Mouse (Mus musculus) midbrain, postnatal 0 days (tissue): ENCODE data around the gene Sez6l. TPM values are rescaled to one million over a fixed set of nuclear protein-coding genes. Genes with fewer than 3 reads are reported as not detected.

Experiments
- ATAC-seq: fragments of 200-750 bp; cut with Nextera tagmentation; 2 replicates; pipeline ENCODE4 v1.8.0; 2017; ENCODE audit warnings: moderate number of reproducible peaks, mild to moderate bottlenecking, moderate TSS enrichment, moderate library complexity; ENCODE audit not compliant: low FRiP score
- DNase-seq: peaks from one replicate; pipeline ENCODE4 v3.0.0-alpha.2; 2015; ENCODE audit warnings: low spot score
- H3K27ac ChIP-seq: fragments of 300-500 bp; sonication (generic); 2 replicates; pipeline ENCODE4 v1.5.1; 2014; ENCODE audit warnings: low read depth, mild to moderate bottlenecking, low read length, mixed read lengths
- H3K27me3 ChIP-seq: fragments of 300-500 bp; sonication (generic); 2 replicates; pipeline ENCODE4 v1.6.1; 2014; ENCODE audit warnings: low read length, control low read depth, mixed read lengths; ENCODE audit not compliant: insufficient read depth
- H3K36me3 ChIP-seq: fragments of 300-500 bp; sonication (generic); 2 replicates; pipeline ENCODE4 v1.6.1; 2014; ENCODE audit warnings: low read length, control low read depth, mixed read lengths; ENCODE audit not compliant: insufficient read depth
- H3K4me1 ChIP-seq: fragments of 300-500 bp; sonication (generic); 2 replicates; pipeline ENCODE4 v1.6.1; 2014; ENCODE audit warnings: mild to moderate bottlenecking, control low read depth, antibody characterized with exemption, low read length, mixed read lengths; ENCODE audit not compliant: insufficient read depth
- H3K4me2 ChIP-seq: fragments of 300-500 bp; sonication (generic); 2 replicates; pipeline ENCODE4 v1.6.1; 2014; ENCODE audit warnings: low read depth, mild to moderate bottlenecking, low read length, mixed read lengths; ENCODE audit not compliant: poor library complexity, severe bottlenecking
- H3K4me3 ChIP-seq: fragments of 300-500 bp; sonication (generic); 2 replicates; pipeline ENCODE4 v1.5.1; 2014; ENCODE audit warnings: low read depth, mild to moderate bottlenecking, low read length, moderate library complexity
- H3K9ac ChIP-seq: fragments of 300-500 bp; sonication (generic); replicated peaks from 2 replicates; pipeline ENCODE4 v1.6.1; 2014; ENCODE audit warnings: mild to moderate bottlenecking, low read length, moderate library complexity, mixed read lengths; ENCODE audit not compliant: poor library complexity, severe bottlenecking
- H3K9me3 ChIP-seq: fragments of 300-500 bp; sonication (generic); 2 replicates; pipeline ENCODE4 v1.6.1; 2016; ENCODE audit warnings: low read length, control low read depth
- CTCF ChIP-seq: IDR thresholded peaks from 2 replicates; pipeline ENCODE4 v1.5.1; 2016; ENCODE audit warnings: antibody characterized with exemption, mild to moderate bottlenecking
- WGBS: fragments of 180-500 bp; shearing (Covaris S2); extraction: QIAGEN DNeasy Blood & Tissue Kit; methylation state at CpG from one replicate; pipeline ENCODE4 v1.1.7; 2014; 5-methylcytosine and 5-hydroxymethylcytosine counted together
- polyA plus RNA-seq: library from polyadenylated mRNA; unstranded; fragments of >200 nt; fragmentation: Nextera tagmentation; extraction: Ambion mirVana; gene quantifications from 2 replicates; pipeline ENCODE4 v1.2.1, GENCODE M21; 2015
- total RNA-seq: library from RNA; depleted of rRNA; stranded (reverse); fragments of >200 nt; gene quantifications from 2 replicates; pipeline ENCODE4 v1.2.3, GENCODE M21; 2014

Gene Sez6l
- total and polyA plus RNA-seq, 2 experiments from 2014 or later = 65.7 to 101 TPM

DNA sequence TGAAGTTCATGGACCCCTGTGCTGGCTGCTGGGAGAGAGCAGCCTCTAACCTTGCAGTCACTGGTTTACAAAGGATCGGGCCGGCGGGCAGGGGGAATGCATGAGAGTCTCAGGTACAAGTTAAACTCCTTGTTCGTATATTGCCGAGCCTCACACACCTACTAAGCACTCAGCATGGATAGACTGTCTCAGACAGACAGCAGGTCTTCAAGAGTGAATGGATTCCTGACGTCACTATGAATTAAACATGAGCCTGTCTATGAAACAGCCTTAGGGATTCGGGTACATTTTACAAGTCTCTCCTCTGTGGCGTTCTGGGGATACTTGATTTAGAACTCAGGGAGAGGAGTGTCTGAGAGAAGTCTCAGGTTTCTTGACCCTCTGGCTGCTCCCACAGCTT lies 11.5 kb downstream of the Sez6l start:
- H3K4me1 ChIP-seq = peaks cover 11% of the 10 kb centered on the region; the same call in 1 of the 2 replicates
- H3K4me2 ChIP-seq = no peak overlapping the region
- WGBS = 47% methylated on average over 8 of the region's 8 CpGs
- no peaks in the 10 kb centered on the region for H3K27me3 ChIP-seq
- no peak for DNase-seq
- no peaks in the 10 kb centered on the region for H3K9me3 ChIP-seq
- H3K9ac ChIP-seq = no peak overlapping the region
- H3K27ac ChIP-seq = no peak overlapping the region
- ATAC-seq = no peak
- TF ChIP-seq CTCF = no peak
- 0 out of 2 replicates have a peak, but pooled peaks cover 5% of the 10 kb centered on the region for H3K36me3 ChIP-seq
- H3K4me3 ChIP-seq = no peak overlapping the region

DNA sequence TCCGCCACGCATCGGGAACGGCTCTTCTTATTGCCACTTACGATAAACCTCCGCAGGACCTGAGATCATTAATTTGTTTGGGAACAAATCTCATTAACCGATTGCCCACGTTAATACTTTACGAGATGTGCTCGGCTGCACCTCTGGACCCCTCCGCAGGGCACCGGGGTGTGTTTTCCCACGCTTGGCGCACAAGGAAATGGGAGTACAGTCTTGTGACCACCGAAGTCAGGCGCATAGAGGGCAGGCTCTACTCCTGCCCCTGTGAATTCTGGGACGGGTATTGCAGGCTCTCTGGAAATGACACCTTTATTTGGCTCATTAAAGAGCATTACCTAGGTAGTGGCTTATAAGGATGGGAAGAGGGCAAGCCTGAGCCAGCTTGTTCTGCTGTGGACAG lies 11.9 kb downstream of the Sez6l start:
- Histone ChIP-seq H3K27me3 (no peaks in the 10 kb centered on the region), H3K36me3 (0 out of 2 replicates have a peak, but pooled peaks cover 5% of the 10 kb centered on the region), H3K4me2 (no peak overlapping the region), H3K9me3 (no peaks in the 10 kb centered on the region), H3K4me3 (no peak overlapping the region), H3K27ac (no peak overlapping the region), H3K9ac (no peak overlapping the region), H3K4me1 (peaks cover 11% of the 10 kb centered on the region; the same call in 1 of the 2 replicates)
- ATAC-seq (no peak), DNase-seq (no peak)
- no peak for TF ChIP-seq CTCF
- WGBS = 83% methylated on average over 17 of the region's 17 CpGs

- no peak overlapping the region for H3K27ac ChIP-seq
These were observed 16.0 kb downstream of the Sez6l start for GRCm38 (mm10) chr5:112560869-112561499.

DNA sequence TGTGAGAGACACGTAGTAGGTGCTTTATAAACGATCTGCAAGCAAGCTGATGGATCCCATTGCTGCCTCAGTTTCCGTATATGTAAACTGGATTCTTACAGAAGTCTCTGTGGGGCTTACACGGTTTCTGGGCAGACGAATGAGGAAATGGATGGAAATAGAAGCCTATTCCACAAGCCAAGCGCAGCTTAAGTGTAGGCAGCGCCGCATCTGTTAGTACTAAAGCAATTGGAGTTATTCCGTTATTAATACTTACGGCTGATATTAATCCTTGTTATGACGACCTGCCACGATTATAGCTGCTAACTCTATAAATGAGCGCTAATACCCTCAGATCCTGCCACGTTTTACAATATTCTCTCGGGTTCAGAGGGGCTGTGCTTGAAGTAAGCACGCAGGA lies 16.8 kb downstream of the Sez6l start:
- DNase-seq = no peak
- 63% methylated on average over 16 of the region's 16 CpGs for WGBS
- no peak for ATAC-seq

More at GRCm38 (mm10) chr5:112560869-112561499, 16.0 kb downstream of the Sez6l start:
- H3K36me3 ChIP-seq = peaks cover 7% of the 10 kb centered on the region; the same call in 1 of the 2 replicates
- H3K9me3 ChIP-seq = no peaks in the 10 kb centered on the region
- DNase-seq (no peak), ATAC-seq (no peak)
- no peak overlapping the region for H3K4me3 ChIP-seq
- 17% methylated on average over 15 of the region's 15 CpGs for WGBS
- TF ChIP-seq CTCF = no peak
- H3K4me1 ChIP-seq = peaks cover 11% of the 10 kb centered on the region; the same call in 1 of the 2 replicates
- H3K4me2 ChIP-seq = peak overlapping the region; percentile 9
- H3K27me3 ChIP-seq = no peaks in the 10 kb centered on the region
- 0 out of 2 replicates have a peak overlapping the region, but pooled peaks have one; percentile 19 for H3K9ac ChIP-seq

GRCm38 (mm10) chr5:112557396-112557795 lies 19.6 kb downstream of the Sez6l start:
- no peak overlapping the region for H3K4me2 ChIP-seq
- WGBS = 83% methylated on average over 4 of the region's 4 CpGs
- TF ChIP-seq CTCF = no peak
- DNase-seq = no peak
- ATAC-seq = no peak
- no peak overlapping the region for H3K4me3 ChIP-seq
- H3K4me1 ChIP-seq = peaks cover 12% of the 10 kb centered on the region
- no peak overlapping the region for H3K27ac ChIP-seq
- peaks cover 4% of the 10 kb centered on the region; the same call in 1 of the 2 replicates for H3K36me3 ChIP-seq
- H3K9ac ChIP-seq = no peak overlapping the region
- no peaks in the 10 kb centered on the region for H3K9me3 ChIP-seq
- no peaks in the 10 kb centered on the region for H3K27me3 ChIP-seq

More for the DNA sequence above, 16.8 kb downstream of the Sez6l start:
- H3K4me1 ChIP-seq = peaks cover 11% of the 10 kb centered on the region; the same call in 1 of the 2 replicates
- H3K9me3 ChIP-seq = no peaks in the 10 kb centered on the region
- TF ChIP-seq CTCF = no peak
- no peak overlapping the region for H3K9ac ChIP-seq
- H3K36me3 ChIP-seq = peaks cover 7% of the 10 kb centered on the region; the same call in 1 of the 2 replicates
- no peak overlapping the region for H3K4me3 ChIP-seq
- no peak overlapping the region for H3K4me2 ChIP-seq
- H3K27ac ChIP-seq = 0 out of 2 replicates have a peak overlapping the region, but pooled peaks have one; percentile 6
- no peaks in the 10 kb centered on the region for H3K27me3 ChIP-seq

GRCm38 (mm10) chr5:112556640-112557039 lies 20.3 kb downstream of the Sez6l start:
- no peak overlapping the region for H3K27ac ChIP-seq
- peaks cover 4% of the 10 kb centered on the region; the same call in 1 of the 2 replicates for H3K36me3 ChIP-seq
- TF ChIP-seq CTCF = no peak
- DNase-seq (no peak), ATAC-seq (no peak)
- 75% methylated on average over 3 of the region's 3 CpGs for WGBS
- no peak overlapping the region for H3K4me2 ChIP-seq
- H3K27me3 ChIP-seq = no peaks in the 10 kb centered on the region
- no peak overlapping the region for H3K9ac ChIP-seq
- no peak overlapping the region for H3K4me3 ChIP-seq
- H3K9me3 ChIP-seq = no peaks in the 10 kb centered on the region
- H3K4me1 ChIP-seq = peaks cover 19% of the 10 kb centered on the region
